Mouse (Mus musculus): ENCODE data around the gene Park7. TPM values are rescaled to one million over a fixed set of nuclear protein-coding genes. Genes with fewer than 3 reads are reported as not detected.
"Not testable (repeated sequence)": the region's sequence is repeated elsewhere in the genome, so short reads cannot be mapped to it uniquely, and the experiment has no call there.

The Park7 gene
- polyA plus RNA-seq, 1 experiment from 2014 or later, result 398 TPM

- WGBS, result 37% methylated on average over 20 of the region's 20 CpGs
- H3K9ac ChIP-seq (ENCODE audit: low read depth, low read length), result peak overlapping the region; percentile 1; the same call in 1 of the 2 replicates
- H3K9me3 ChIP-seq (ENCODE audit: control insufficient read depth, low read length), result no peaks in the 10 kb centered on the region
- no peak overlapping the region for H3K4me3 ChIP-seq (ENCODE audit: low read length)
- no peaks in the 10 kb centered on the region for H3K36me3 ChIP-seq (ENCODE audit: control insufficient read depth, insufficient read depth, low read length)
- H3K27me3 ChIP-seq (ENCODE audit: control insufficient read depth, insufficient read depth, low read length), result no peaks in the 10 kb centered on the region
- peak overlapping the region; percentile 6; the same call in 1 of the 2 replicates for H3K4me2 ChIP-seq (replicated peaks; ENCODE audit: low read depth, low read length)
- H3K27ac ChIP-seq (ENCODE audit: low read depth, low read length), result peak overlapping the region; percentile 69; the same call in 1 of the 2 replicates
- ATAC-seq (ENCODE audit: low FRiP score, low TSS enrichment), result no peak
- peaks cover 18% of the 10 kb centered on the region; the same call in 1 of the 2 replicates for H3K4me1 ChIP-seq (ENCODE audit: control insufficient read depth, insufficient read depth, low read length)
Observed at GRCm38 (mm10) chr4:150889273-150889954, 24.8 kb downstream of the Park7 start.

GRCm38 (mm10) chr4:150888492-150888891 is 25.7 kb downstream of the Park7 start:
- Histone ChIP-seq H3K27me3 (ENCODE audit: control insufficient read depth, insufficient read depth, low read length) (no peaks in the 10 kb centered on the region), H3K27ac (ENCODE audit: low read depth, low read length) (no peak overlapping the region), H3K4me3 (ENCODE audit: low read length) (no peak overlapping the region), H3K4me2 (replicated peaks; ENCODE audit: low read depth, low read length) (no peak overlapping the region), H3K36me3 (ENCODE audit: control insufficient read depth, insufficient read depth, low read length) (no peaks in the 10 kb centered on the region), H3K9me3 (ENCODE audit: control insufficient read depth, low read length) (no peaks in the 10 kb centered on the region), H3K4me1 (ENCODE audit: control insufficient read depth, insufficient read depth, low read length) (peaks cover 17% of the 10 kb centered on the region; the same call in 1 of the 2 replicates), H3K9ac (ENCODE audit: low read depth, low read length) (no peak overlapping the region)
- ATAC-seq (ENCODE audit: low FRiP score, low TSS enrichment), result peak; percentile 26; the same call in 1 of the 2 replicates
- 82% methylated on average over 4 of the region's 4 CpGs for WGBS

- no peak overlapping the region for H3K27ac ChIP-seq (ENCODE audit: low read depth, low read length)
Observed at GRCm38 (mm10) chr4:150887903-150888302, 26.3 kb downstream of the Park7 start.

GRCm38 (mm10) chr4:150882632-150883031 is 31.6 kb downstream of the Park7 start:
- Histone ChIP-seq H3K27me3 (ENCODE audit: control insufficient read depth, insufficient read depth, low read length) (no peaks in the 10 kb centered on the region), H3K27ac (ENCODE audit: low read depth, low read length) (no peak overlapping the region), H3K4me2 (replicated peaks; ENCODE audit: low read depth, low read length) (no peak overlapping the region), H3K36me3 (ENCODE audit: control insufficient read depth, insufficient read depth, low read length) (no peaks in the 10 kb centered on the region), H3K4me1 (ENCODE audit: control insufficient read depth, insufficient read depth, low read length) (0 out of 2 replicates have a peak, but pooled peaks cover under 1% of the 10 kb centered on the region), H3K4me3 (ENCODE audit: low read length) (no peak overlapping the region), H3K9me3 (ENCODE audit: control insufficient read depth, low read length) (peaks cover 26% of the 10 kb centered on the region), H3K9ac (ENCODE audit: low read depth, low read length) (no peak overlapping the region)
- no peak for ATAC-seq (ENCODE audit: low FRiP score, low TSS enrichment)
- 86% methylated on average over 5 of the region's 5 CpGs for WGBS

More at GRCm38 (mm10) chr4:150887903-150888302, 26.3 kb downstream of the Park7 start:
- no peak for ATAC-seq (ENCODE audit: low FRiP score, low TSS enrichment)
- peaks cover 17% of the 10 kb centered on the region; the same call in 1 of the 2 replicates for H3K4me1 ChIP-seq (ENCODE audit: control insufficient read depth, insufficient read depth, low read length)
- no peaks in the 10 kb centered on the region for H3K9me3 ChIP-seq (ENCODE audit: control insufficient read depth, low read length)
- no peak overlapping the region for H3K4me2 ChIP-seq (replicated peaks; ENCODE audit: low read depth, low read length)
- H3K36me3 ChIP-seq (ENCODE audit: control insufficient read depth, insufficient read depth, low read length), result no peaks in the 10 kb centered on the region
- H3K4me3 ChIP-seq (ENCODE audit: low read length), result no peak overlapping the region
- 78% methylated on average over 5 of the region's 5 CpGs for WGBS
- no peak overlapping the region for H3K9ac ChIP-seq (ENCODE audit: low read depth, low read length)
- H3K27me3 ChIP-seq (ENCODE audit: control insufficient read depth, insufficient read depth, low read length), result no peaks in the 10 kb centered on the region

GRCm38 (mm10) chr4:150880364-150880763 is 33.9 kb downstream of the Park7 start:
- no peaks in the 10 kb centered on the region for H3K36me3 ChIP-seq (ENCODE audit: control insufficient read depth, insufficient read depth, low read length)
- H3K4me2 ChIP-seq (replicated peaks; ENCODE audit: low read depth, low read length), result no peak overlapping the region
- no peaks in the 10 kb centered on the region for H3K4me1 ChIP-seq (ENCODE audit: control insufficient read depth, insufficient read depth, low read length)
- peaks cover 26% of the 10 kb centered on the region for H3K9me3 ChIP-seq (ENCODE audit: control insufficient read depth, low read length)
- no peak overlapping the region for H3K27ac ChIP-seq (ENCODE audit: low read depth, low read length)
- H3K4me3 ChIP-seq (ENCODE audit: low read length), result no peak overlapping the region
- H3K27me3 ChIP-seq (ENCODE audit: control insufficient read depth, insufficient read depth, low read length), result no peaks in the 10 kb centered on the region
- WGBS, result 88% methylated on average over 5 of the region's 5 CpGs
- ATAC-seq (ENCODE audit: low FRiP score, low TSS enrichment), result no peak
- no peak overlapping the region for H3K9ac ChIP-seq (ENCODE audit: low read depth, low read length)

GRCm38 (mm10) chr4:150879631-150880030 is 34.6 kb downstream of the Park7 start:
- Histone ChIP-seq H3K4me1 (ENCODE audit: control insufficient read depth, insufficient read depth, low read length) (no peaks in the 10 kb centered on the region), H3K4me2 (replicated peaks; ENCODE audit: low read depth, low read length) (no peak overlapping the region), H3K36me3 (ENCODE audit: control insufficient read depth, insufficient read depth, low read length) (no peaks in the 10 kb centered on the region), H3K9me3 (ENCODE audit: control insufficient read depth, low read length) (peaks cover 26% of the 10 kb centered on the region), H3K27ac (ENCODE audit: low read depth, low read length) (no peak overlapping the region), H3K4me3 (ENCODE audit: low read length) (no peak overlapping the region), H3K27me3 (ENCODE audit: control insufficient read depth, insufficient read depth, low read length) (no peaks in the 10 kb centered on the region), H3K9ac (ENCODE audit: low read depth, low read length) (no peak overlapping the region)
- WGBS, result 96% methylated on average over 22 of the region's 22 CpGs
- no peak for ATAC-seq (ENCODE audit: low FRiP score, low TSS enrichment)

- H3K4me1 ChIP-seq (ENCODE audit: control insufficient read depth, insufficient read depth, low read length), result peaks cover 15% of the 10 kb centered on the region; the same call in 1 of the 2 replicates
- no peaks in the 10 kb centered on the region for H3K27me3 ChIP-seq (ENCODE audit: control insufficient read depth, insufficient read depth, low read length)
- no peak overlapping the region for H3K4me3 ChIP-seq (ENCODE audit: low read length)
- no peak overlapping the region for H3K4me2 ChIP-seq (replicated peaks; ENCODE audit: low read depth, low read length)
- ATAC-seq (ENCODE audit: low FRiP score, low TSS enrichment), result no peak
- H3K9me3 ChIP-seq (ENCODE audit: control insufficient read depth, low read length), result peaks cover 22% of the 10 kb centered on the region
- 87% methylated on average over 10 of the region's 10 CpGs for WGBS
- no peak overlapping the region for H3K27ac ChIP-seq (ENCODE audit: low read depth, low read length)
- H3K9ac ChIP-seq (ENCODE audit: low read depth, low read length), result no peak overlapping the region
- no peaks in the 10 kb centered on the region for H3K36me3 ChIP-seq (ENCODE audit: control insufficient read depth, insufficient read depth, low read length)
Observed at GRCm38 (mm10) chr4:150875393-150875792, 38.8 kb downstream of the Park7 start.

GRCm38 (mm10) chr4:150874416-150874815 is 39.8 kb downstream of the Park7 start:
- not testable (repeated sequence) for H3K4me3 ChIP-seq (ENCODE audit: low read length); H3K27ac ChIP-seq (ENCODE audit: low read depth, low read length); H3K27me3 ChIP-seq (ENCODE audit: control insufficient read depth, insufficient read depth, low read length); H3K9ac ChIP-seq (ENCODE audit: low read depth, low read length); H3K4me2 ChIP-seq (replicated peaks; ENCODE audit: low read depth, low read length); ATAC-seq (ENCODE audit: low FRiP score, low TSS enrichment); H3K36me3 ChIP-seq (ENCODE audit: control insufficient read depth, insufficient read depth, low read length)
- Histone ChIP-seq H3K4me1 (ENCODE audit: control insufficient read depth, insufficient read depth, low read length) (peaks cover 21% of the 10 kb centered on the region; the same call in 1 of the 2 replicates), H3K9me3 (ENCODE audit: control insufficient read depth, low read length) (peaks cover 12% of the 10 kb centered on the region)
- 71% methylated on average over 4 of the region's 4 CpGs for WGBS

- H3K9ac ChIP-seq (ENCODE audit: low read depth, low read length), result no peak overlapping the region
- no peaks in the 10 kb centered on the region for H3K9me3 ChIP-seq (ENCODE audit: control insufficient read depth, low read length)
- peak overlapping the region; percentile 4; the same call in 1 of the 2 replicates for H3K27ac ChIP-seq (ENCODE audit: low read depth, low read length)
- peaks cover 21% of the 10 kb centered on the region; the same call in 1 of the 2 replicates for H3K4me1 ChIP-seq (ENCODE audit: control insufficient read depth, insufficient read depth, low read length)
- no peak for ATAC-seq (ENCODE audit: low FRiP score, low TSS enrichment)
- H3K36me3 ChIP-seq (ENCODE audit: control insufficient read depth, insufficient read depth, low read length), result 0 out of 2 replicates have a peak, but pooled peaks cover 8% of the 10 kb centered on the region
- 69% methylated on average over 8 of the region's 8 CpGs for whole genome bisulfite sequencing
- H3K4me3 ChIP-seq (ENCODE audit: low read length), result no peak overlapping the region
- H3K4me2 ChIP-seq (replicated peaks; ENCODE audit: low read depth, low read length), result no peak overlapping the region
- H3K27me3 ChIP-seq (ENCODE audit: control insufficient read depth, insufficient read depth, low read length), result no peaks in the 10 kb centered on the region
Observed at GRCm38 (mm10) chr4:150872681-150873080, 41.6 kb downstream of the Park7 start.
